Mouse (Mus musculus) gastrocnemius, adult 8-10 months (tissue): Measurements from ENCODE around the gene 4833439L19Rik. TPM values are rescaled to one million over a fixed set of nuclear protein-coding genes. Genes with fewer than 3 reads are reported as not detected.

Experiments used
- DNase-seq, 2 experiments: peaks; one replicate each; pipeline ENCODE4 v3.0.0; 2022; ENCODE audit warnings: low spot score in 2 of 2
- microRNA-seq: library from miRNA; unstranded; fragments of <30 nt; microRNA quantifications from one replicate; pipeline ENCODE4 v1.2.0, GENCODE M21; 2022
- total RNA-seq, 4 experiments: library from RNA; stranded (reverse); gene quantifications; 2 replicates each; pipeline ENCODE4 v1.2.4; 2022

The 4833439L19Rik gene
- total RNA-seq, 4 experiments from 2014 or later, result 213 to 249 (median 236) TPM

DNA sequence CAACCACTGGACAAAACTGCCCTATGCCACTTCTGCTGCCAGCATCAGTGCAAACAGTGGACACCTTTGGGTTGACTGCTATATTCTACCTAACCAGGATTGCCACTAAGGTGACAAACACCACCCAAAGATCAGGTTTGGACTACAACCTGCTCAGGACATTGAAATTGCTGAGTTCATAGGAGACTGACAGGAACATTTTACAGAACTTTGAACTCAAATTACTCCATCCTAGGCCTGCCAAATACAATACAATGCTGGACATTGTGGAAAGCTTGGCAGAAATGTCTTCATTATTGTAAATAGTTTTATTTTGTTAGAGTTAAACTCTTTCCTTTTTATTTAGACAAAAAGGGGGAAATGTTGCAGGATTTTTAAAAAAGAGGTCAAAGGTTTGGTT, 44.1 kb downstream of the 4833439L19Rik start:
- DNase-seq, result no peak

DNA sequence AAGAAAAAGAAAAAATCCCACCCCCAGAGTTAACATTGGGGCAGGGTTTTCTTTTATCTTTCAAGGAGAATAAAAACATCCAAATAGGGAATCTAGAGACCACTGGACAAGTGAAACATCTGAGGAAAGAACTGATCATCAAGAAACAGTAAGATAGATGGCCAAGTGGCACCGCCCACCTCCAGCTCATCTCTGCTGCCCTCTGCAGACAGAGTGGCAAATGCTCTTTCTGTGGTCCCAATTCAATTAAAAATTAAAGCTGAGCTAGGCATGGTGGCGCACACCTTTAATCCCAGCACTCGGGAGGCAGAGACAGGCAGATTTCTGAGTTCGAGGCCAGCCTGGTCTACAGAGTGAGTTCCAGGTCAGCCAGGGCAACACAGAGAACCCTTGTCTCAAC, 45.0 kb downstream of the 4833439L19Rik start:
- DNase-seq, result no peak

DNA sequence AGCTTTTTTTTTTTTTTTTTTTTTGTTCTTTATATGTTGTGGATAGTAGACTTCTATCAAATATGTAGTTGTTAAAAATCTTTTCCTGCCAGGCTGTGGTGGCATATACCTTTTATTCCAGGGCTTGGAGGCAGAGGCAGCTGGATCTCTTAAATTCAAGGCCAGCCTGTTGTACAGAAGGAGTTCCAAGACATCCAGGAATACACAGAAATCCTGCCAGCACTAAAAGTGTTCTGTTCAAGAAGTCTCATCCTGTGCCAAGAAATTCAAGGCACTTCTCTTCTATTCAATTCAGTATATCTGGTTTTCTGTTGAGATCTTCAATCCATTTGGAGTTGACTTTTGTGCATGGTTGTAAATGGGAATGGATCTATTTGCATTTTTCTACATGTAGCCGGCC, 59.3 kb downstream of the 4833439L19Rik start:
- no peak for DNase-seq

DNA sequence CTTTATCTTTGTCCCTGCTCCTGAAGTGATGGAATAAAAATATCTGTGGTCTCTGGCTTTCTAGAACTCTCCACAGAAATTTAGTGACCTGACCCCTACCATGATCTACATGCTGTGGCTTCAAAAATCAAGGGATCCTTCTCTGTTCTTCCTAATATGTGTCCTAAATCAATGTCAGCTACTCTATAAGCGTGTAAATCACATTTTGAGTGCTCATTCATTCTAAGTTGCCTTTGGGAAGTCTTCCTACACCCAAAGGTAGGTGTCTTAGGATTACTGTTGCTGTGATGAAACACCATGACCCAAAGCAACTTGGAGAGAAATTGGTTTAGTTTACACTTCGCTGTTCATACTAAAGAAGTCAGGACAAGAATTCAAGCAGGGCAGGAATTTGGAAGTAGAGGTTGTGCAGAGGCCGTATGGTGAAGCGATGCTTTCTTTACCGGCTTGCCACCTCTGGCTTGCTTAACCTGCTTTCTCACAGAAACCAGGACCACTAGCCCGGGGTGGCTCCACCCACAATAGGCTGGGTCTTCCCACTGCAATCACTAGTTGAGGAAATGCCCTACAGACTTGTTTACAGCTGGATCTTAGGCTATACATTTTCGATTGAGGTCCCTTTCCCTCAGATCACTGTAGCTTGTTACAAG, 60.5 kb downstream of the 4833439L19Rik start:
- no peak for DNase-seq

DNA sequence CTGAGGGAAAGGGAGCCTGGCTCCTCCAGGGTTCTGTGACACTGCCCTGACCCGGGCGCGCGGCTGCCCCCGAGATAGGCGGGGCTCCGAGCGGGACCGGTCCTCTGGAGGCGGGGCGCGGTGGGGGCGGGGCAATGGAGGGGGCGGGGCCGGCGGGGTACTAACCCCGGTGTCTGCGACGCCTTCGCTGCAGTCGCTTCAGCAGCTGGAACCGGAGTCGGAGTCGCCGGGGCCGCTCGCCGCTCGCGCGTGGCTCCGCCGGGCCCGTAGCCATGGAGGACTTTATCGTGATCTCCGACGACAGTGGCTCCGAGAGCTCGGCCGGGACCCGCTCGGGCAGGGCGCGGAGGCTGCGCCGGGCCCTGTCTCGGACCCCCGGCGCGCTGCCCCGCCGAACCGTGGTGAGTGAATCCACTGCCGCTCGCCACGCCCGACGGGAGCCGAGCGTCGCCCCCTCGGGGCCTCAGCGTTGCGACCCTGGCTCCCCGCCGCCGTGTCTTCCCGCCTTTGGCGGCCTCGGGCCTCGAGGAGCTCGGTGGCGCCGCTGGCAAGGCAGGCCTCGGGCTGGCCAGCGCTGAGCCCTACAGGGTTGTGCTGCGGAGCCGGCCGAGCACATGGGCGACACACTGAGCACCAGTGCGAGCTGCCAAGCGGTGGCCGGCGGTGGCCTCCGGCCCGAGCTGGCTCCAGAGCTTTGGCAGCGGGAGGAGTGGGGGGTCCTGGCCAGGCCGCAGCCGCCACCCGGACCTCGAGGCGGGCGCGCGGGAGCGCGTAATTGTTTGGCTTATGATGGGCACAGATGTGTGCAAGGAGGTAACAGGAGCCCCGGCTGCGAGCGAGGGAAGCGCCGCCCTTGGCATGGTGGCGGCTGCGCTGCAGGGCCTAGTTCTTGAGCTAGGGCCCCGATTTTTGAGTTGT, 61.4 kb downstream of the 4833439L19Rik start, which contains the start of gene Simc1:
Gene Simc1 (plus strand): TSS at position 176 of the 918 bp plus-strand sequence.
- peak; percentile 50 to 59 for DNase-seq

DNA sequence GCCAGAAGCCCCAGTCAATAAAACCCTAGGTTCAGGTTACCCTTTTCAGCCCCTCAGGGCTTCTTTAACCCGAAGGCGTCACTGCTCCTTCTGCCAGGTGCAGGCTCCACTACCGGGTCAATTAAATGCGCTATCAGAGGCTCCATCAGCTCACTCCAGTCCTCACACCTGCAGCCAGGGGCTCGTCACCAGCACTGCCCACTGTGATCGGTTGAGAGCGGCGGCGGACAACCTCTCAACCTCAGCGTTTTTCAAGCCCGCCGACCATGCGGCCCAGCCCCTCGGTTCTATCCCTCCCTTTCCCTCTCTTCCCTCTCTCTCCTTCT, 62.0 kb downstream of the 4833439L19Rik start:
- DNase-seq, result no peak

DNA sequence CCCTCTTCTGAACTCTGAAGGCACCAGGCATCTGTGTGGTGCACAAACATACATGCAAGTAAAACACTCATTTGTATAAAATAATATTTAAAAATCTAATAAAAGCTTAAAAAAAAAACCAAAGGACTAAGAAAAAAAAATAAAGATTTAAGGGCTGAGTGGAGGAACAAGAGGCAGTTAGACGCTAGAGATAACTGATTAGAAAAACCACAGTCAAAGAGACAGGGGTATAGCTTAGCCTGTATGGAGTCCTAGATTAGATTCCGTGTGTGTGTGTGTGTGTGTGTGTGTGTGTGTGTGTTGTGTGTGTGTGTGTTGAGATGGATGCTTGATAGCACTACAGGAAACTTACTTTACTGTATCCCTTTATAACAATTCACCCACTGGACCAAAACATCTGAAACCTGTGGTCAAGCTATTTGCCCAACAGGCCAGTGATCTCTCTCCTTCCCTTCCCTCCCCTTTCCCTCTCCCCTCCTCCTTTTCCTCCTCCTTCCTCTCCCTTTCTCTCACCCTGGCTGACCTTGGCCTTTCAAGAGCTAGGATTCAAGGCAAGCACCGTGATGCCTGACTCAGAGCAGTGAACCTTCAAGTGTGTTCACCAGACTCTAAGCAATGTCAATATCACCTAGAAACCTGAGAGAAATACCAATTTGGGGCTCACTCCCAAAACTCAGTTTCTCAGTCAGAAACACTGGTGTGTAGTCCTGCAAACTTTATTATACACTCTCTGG, 63.1 kb downstream of the 4833439L19Rik start:
- DNase-seq, result no peak

DNA sequence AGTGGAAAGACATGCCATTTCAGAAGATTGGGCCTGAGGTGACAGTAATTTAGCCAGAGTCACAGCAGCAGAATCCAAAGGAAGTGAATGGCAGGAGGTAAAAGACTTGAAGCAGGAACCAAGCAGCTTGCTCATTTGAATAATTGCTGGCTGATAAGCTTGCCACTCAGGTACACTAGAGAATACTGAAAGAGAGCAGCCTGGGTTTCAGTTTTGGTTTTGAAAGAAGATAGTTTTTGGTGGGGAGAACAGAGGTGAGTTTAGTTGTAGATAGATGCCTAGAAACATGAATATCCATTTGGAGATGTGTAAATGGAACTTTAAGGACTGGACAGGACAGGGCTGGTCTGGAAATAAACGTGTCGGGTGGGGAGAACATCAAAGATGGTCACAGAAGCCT, 63.9 kb downstream of the 4833439L19Rik start:
- no peak for DNase-seq

Small RNA genes within 50 kb of the gene (microRNA-seq; reads per million reads assigned to microRNA genes)
- not detected for gene Gm24195

Other genes starting within 250 kb of the 4833439L19Rik start
- gene Cplx2, start 194.1 kb downstream of the 4833439L19Rik start, total RNA-seq, result under 1 TPM; 0.51 to 0.72 (median 0.65) TPM
- gene Thoc3, start 96.6 kb downstream of the 4833439L19Rik start, total RNA-seq, result 10 to 100 TPM; 12.0 to 19.0 (median 16.5) TPM
- gene Simc1, start 61.7 kb downstream of the 4833439L19Rik start, total RNA-seq, result 1 to 10 TPM; 2.8 to 3.6 (median 3.3) TPM
- gene Arl10, start 9.6 kb upstream of the 4833439L19Rik start, total RNA-seq, result 1 to 10 TPM in 3 of 4 experiments, under 1 TPM in 1; 0.87 to 3.5 (median 2.1) TPM
- gene Nop16, start 24.7 kb upstream of the 4833439L19Rik start, total RNA-seq, result 10 to 100 TPM; 14.8 to 18.9 (median 16.7) TPM
- gene Higd2a, start 24.8 kb upstream of the 4833439L19Rik start, total RNA-seq, result 100 to 1,000 TPM; 131 to 155 (median 141) TPM
- gene Cltb, start 45.9 kb upstream of the 4833439L19Rik start, total RNA-seq, result 100 to 1,000 TPM; 168 to 177 (median 172) TPM
- gene Faf2, start 56.3 kb upstream of the 4833439L19Rik start, total RNA-seq, result 10 to 100 TPM; 11.6 to 12.1 (median 11.9) TPM
- 10 to 100 TPM; 19.1 to 30.7 (median 27.9) TPM for gene Rnf44, start 128.5 kb upstream of the 4833439L19Rik start, total RNA-seq
- not detected for gene Cdhr2, start 136.0 kb upstream of the 4833439L19Rik start, total RNA-seq
- under 1 TPM in 2 of 4 experiments, not detected in 2; 0.05 to 0.07 TPM for gene Gprin1, start 184.4 kb upstream of the 4833439L19Rik start, total RNA-seq
- under 1 TPM in 1 of 4 experiments, not detected in 3; 0.24 TPM for gene Sncb, start 201.2 kb upstream of the 4833439L19Rik start, total RNA-seq
- gene Eif4e1b, start 218.6 kb upstream of the 4833439L19Rik start, total RNA-seq, result not detected
- 10 to 100 TPM; 15.5 to 26.0 (median 20.5) TPM for gene Tspan17, start 223.9 kb upstream of the 4833439L19Rik start, total RNA-seq